Mouse (Mus musculus): ENCODE results near the gene Msi2. TPM values are rescaled to one million over a fixed set of nuclear protein-coding genes. Genes with fewer than 3 reads are reported as not detected.

Msi2 gene
- polyA plus RNA-seq, 1 experiment = 78.5 TPM

GRCm38 (mm10) chr11:88572461-88572860 lies 145.9 kb downstream of the Msi2 start:
- WGBS = 75% methylated on average over 11 of the region's 11 CpGs
- H3K27ac ChIP-seq (ENCODE audit: insufficient read depth, low read depth, low read length) = no peak overlapping the region

GRCm38 (mm10) chr11:88570715-88571202 lies 147.6 kb downstream of the Msi2 start:
- 73% methylated on average over 6 of the region's 6 CpGs for WGBS
- Histone ChIP-seq H3K27ac (ENCODE audit: insufficient read depth, low read depth, low read length) (no peak overlapping the region), H3K4me1 (ENCODE audit: control insufficient read depth, insufficient read depth, low read length) (peaks cover 19% of the 10 kb centered on the region), H3K4me3 (ENCODE audit: insufficient read depth, low read depth, low read length) (no peak overlapping the region)
- no peak for TF ChIP-seq POLR2A (IDR thresholded peaks at IDR 0.05; ENCODE audit: insufficient read depth, low read depth, low read length)
- no peak for TF ChIP-seq CTCF (IDR thresholded peaks at IDR 0.05; ENCODE audit: insufficient read depth, low read depth, low read length)

More at GRCm38 (mm10) chr11:88572461-88572860, 145.9 kb downstream of the Msi2 start:
- H3K4me3 ChIP-seq (ENCODE audit: insufficient read depth, low read depth, low read length) = no peak overlapping the region
- H3K4me1 ChIP-seq (ENCODE audit: control insufficient read depth, insufficient read depth, low read length) = peaks cover 28% of the 10 kb centered on the region
- TF ChIP-seq POLR2A (IDR thresholded peaks at IDR 0.05; ENCODE audit: insufficient read depth, low read depth, low read length) = no peak

- H3K4me3 ChIP-seq (ENCODE audit: insufficient read depth, low read depth, low read length) = no peak overlapping the region
- TF ChIP-seq CTCF (IDR thresholded peaks at IDR 0.05; ENCODE audit: insufficient read depth, low read depth, low read length) (no peak), POLR2A (IDR thresholded peaks at IDR 0.05; ENCODE audit: insufficient read depth, low read depth, low read length) (no peak)
- no peak overlapping the region for H3K27ac ChIP-seq (ENCODE audit: insufficient read depth, low read depth, low read length)
- WGBS = 59% methylated on average over 20 of the region's 20 CpGs
- 0 out of 2 replicates have a peak, but pooled peaks cover 2% of the 10 kb centered on the region for H3K4me1 ChIP-seq (ENCODE audit: control insufficient read depth, insufficient read depth, low read length)
Observed at GRCm38 (mm10) chr11:88566613-88567606, 151.4 kb downstream of the Msi2 start.

- no peak for TF ChIP-seq POLR2A (IDR thresholded peaks at IDR 0.05; ENCODE audit: insufficient read depth, low read depth, low read length)
- TF ChIP-seq CTCF (IDR thresholded peaks at IDR 0.05; ENCODE audit: insufficient read depth, low read depth, low read length) = no peak
- no peak overlapping the region for H3K27ac ChIP-seq (ENCODE audit: insufficient read depth, low read depth, low read length)
- peaks cover 9% of the 10 kb centered on the region; the same call in 1 of the 2 replicates for H3K4me1 ChIP-seq (ENCODE audit: control insufficient read depth, insufficient read depth, low read length)
- WGBS = 77% methylated on average over 7 of the region's 7 CpGs
- no peak overlapping the region for H3K4me3 ChIP-seq (ENCODE audit: insufficient read depth, low read depth, low read length)
Observed at GRCm38 (mm10) chr11:88564810-88565209, 153.5 kb downstream of the Msi2 start.

- Histone ChIP-seq H3K4me1 (ENCODE audit: control insufficient read depth, insufficient read depth, low read length) (peaks cover 9% of the 10 kb centered on the region; the same call in 1 of the 2 replicates), H3K4me3 (ENCODE audit: insufficient read depth, low read depth, low read length) (no peak overlapping the region), H3K27ac (ENCODE audit: insufficient read depth, low read depth, low read length) (no peak overlapping the region)
- TF ChIP-seq POLR2A (IDR thresholded peaks at IDR 0.05; ENCODE audit: insufficient read depth, low read depth, low read length) (no peak), CTCF (IDR thresholded peaks at IDR 0.05; ENCODE audit: insufficient read depth, low read depth, low read length) (no peak)
- 56% methylated on average over 5 of the region's 5 CpGs for WGBS
Observed at GRCm38 (mm10) chr11:88564363-88564762, 153.9 kb downstream of the Msi2 start.

- H3K4me1 ChIP-seq (ENCODE audit: control insufficient read depth, insufficient read depth, low read length) = peaks cover 16% of the 10 kb centered on the region
- 75% methylated on average over 6 of the region's 6 CpGs for WGBS
- no peak overlapping the region for H3K27ac ChIP-seq (ENCODE audit: insufficient read depth, low read depth, low read length)
- H3K4me3 ChIP-seq (ENCODE audit: insufficient read depth, low read depth, low read length) = no peak overlapping the region
- TF ChIP-seq POLR2A (IDR thresholded peaks at IDR 0.05; ENCODE audit: insufficient read depth, low read depth, low read length) (no peak), CTCF (IDR thresholded peaks at IDR 0.05; ENCODE audit: insufficient read depth, low read depth, low read length) (no peak)
Observed at GRCm38 (mm10) chr11:88561191-88561590, 157.1 kb downstream of the Msi2 start.

- TF ChIP-seq POLR2A (IDR thresholded peaks at IDR 0.05; ENCODE audit: insufficient read depth, low read depth, low read length) (no peak), CTCF (IDR thresholded peaks at IDR 0.05; ENCODE audit: insufficient read depth, low read depth, low read length) (no peak)
- peaks cover 18% of the 10 kb centered on the region for H3K4me1 ChIP-seq (ENCODE audit: control insufficient read depth, insufficient read depth, low read length)
- no peak overlapping the region for H3K4me3 ChIP-seq (ENCODE audit: insufficient read depth, low read depth, low read length)
- WGBS = 88% methylated on average over 9 of the region's 9 CpGs
- no peak overlapping the region for H3K27ac ChIP-seq (ENCODE audit: insufficient read depth, low read depth, low read length)
Observed at GRCm38 (mm10) chr11:88560634-88561033, 157.7 kb downstream of the Msi2 start.

GRCm38 (mm10) chr11:88559365-88559970 lies 158.8 kb downstream of the Msi2 start:
- WGBS = 86% methylated on average over 10 of the region's 10 CpGs
- TF ChIP-seq POLR2A (IDR thresholded peaks at IDR 0.05; ENCODE audit: insufficient read depth, low read depth, low read length) (no peak), CTCF (IDR thresholded peaks at IDR 0.05; ENCODE audit: insufficient read depth, low read depth, low read length) (no peak)
- Histone ChIP-seq H3K4me3 (ENCODE audit: insufficient read depth, low read depth, low read length) (no peak overlapping the region), H3K27ac (ENCODE audit: insufficient read depth, low read depth, low read length) (no peak overlapping the region), H3K4me1 (ENCODE audit: control insufficient read depth, insufficient read depth, low read length) (peaks cover 23% of the 10 kb centered on the region)

- WGBS = 65% methylated on average over 4 of the region's 4 CpGs
- H3K4me1 ChIP-seq (ENCODE audit: control insufficient read depth, insufficient read depth, low read length) = peaks cover 23% of the 10 kb centered on the region
- H3K27ac ChIP-seq (ENCODE audit: insufficient read depth, low read depth, low read length) = no peak overlapping the region
- no peak overlapping the region for H3K4me3 ChIP-seq (ENCODE audit: insufficient read depth, low read depth, low read length)
- TF ChIP-seq CTCF (IDR thresholded peaks at IDR 0.05; ENCODE audit: insufficient read depth, low read depth, low read length) = no peak
- no peak for TF ChIP-seq POLR2A (IDR thresholded peaks at IDR 0.05; ENCODE audit: insufficient read depth, low read depth, low read length)
Observed at GRCm38 (mm10) chr11:88558731-88559130, 159.6 kb downstream of the Msi2 start.

All from olfactory bulb, adult 2 months (tissue).